Mouse (Mus musculus) kidney, adult 2 months (tissue): ENCODE data around the gene Crybb1. TPM values are rescaled to one million over a fixed set of nuclear protein-coding genes. Genes with fewer than 3 reads are reported as not detected.

Experiments
- DNase-seq: peaks from one replicate; pipeline ENCODE4 v3.0.0; 2021
- H3K27ac ChIP-seq: fragments of 200-500 bp; 2 replicates; pipeline ENCODE4 v1.5.1; 2012; ENCODE audit warnings: low read depth, low read length, control low read depth, inconsistent platforms; ENCODE audit not compliant: insufficient read depth
- H3K27me3 ChIP-seq: fragments of 200-500 bp; replicated peaks from 2 replicates; pipeline ENCODE4 v1.6.1; 2012; ENCODE audit warnings: mild to moderate bottlenecking, moderate library complexity, low read length, inconsistent platforms; ENCODE audit not compliant: control insufficient read depth, insufficient read depth
- H3K36me3 ChIP-seq: fragments of 200-500 bp; 2 replicates; pipeline ENCODE4 v1.6.1; 2012; ENCODE audit warnings: mild to moderate bottlenecking, moderate library complexity, low read length, inconsistent platforms; ENCODE audit not compliant: control insufficient read depth, insufficient read depth
- H3K4me1 ChIP-seq: fragments of 200-500 bp; 2 replicates; pipeline ENCODE4 v1.6.1; 2011; ENCODE audit warnings: low read length; ENCODE audit not compliant: control insufficient read depth, insufficient read depth
- H3K4me3 ChIP-seq: fragments of 200-500 bp; 2 replicates; pipeline ENCODE4 v1.5.1; 2011; ENCODE audit warnings: mild to moderate bottlenecking, low read depth, low read length, control low read depth; ENCODE audit not compliant: insufficient read depth
- CTCF ChIP-seq: fragments of 200-500 bp; conservative IDR thresholded peaks from 2 replicates; pipeline ENCODE4 v1.5.1; 2011; ENCODE audit warnings: low read depth, mild to moderate bottlenecking, control low read depth, low read length, moderate library complexity, mixed read lengths; ENCODE audit not compliant: insufficient read depth, insufficient read length
- POLR2A ChIP-seq: fragments of 200-500 bp; IDR thresholded peaks from one replicate; pipeline ENCODE4 v1.6.1; 2011; ENCODE audit warnings: low read depth, low read length, control low read depth
- WGBS: fragments of 180-500 bp; shearing (Covaris S2); methylation state at CpG from one replicate; pipeline ENCODE4 v1.1.7; 2018; 5-methylcytosine and 5-hydroxymethylcytosine counted together
- polyA plus RNA-seq: library from polyadenylated mRNA; depleted of rRNA; stranded (reverse); fragments of >200 nt; gene quantifications from 2 replicates; pipeline ENCODE4 v1.2.3, GENCODE M21; 2012

Crybb1 gene
- polyA plus RNA-seq, 1 experiment: 0.14 TPM

DNA sequence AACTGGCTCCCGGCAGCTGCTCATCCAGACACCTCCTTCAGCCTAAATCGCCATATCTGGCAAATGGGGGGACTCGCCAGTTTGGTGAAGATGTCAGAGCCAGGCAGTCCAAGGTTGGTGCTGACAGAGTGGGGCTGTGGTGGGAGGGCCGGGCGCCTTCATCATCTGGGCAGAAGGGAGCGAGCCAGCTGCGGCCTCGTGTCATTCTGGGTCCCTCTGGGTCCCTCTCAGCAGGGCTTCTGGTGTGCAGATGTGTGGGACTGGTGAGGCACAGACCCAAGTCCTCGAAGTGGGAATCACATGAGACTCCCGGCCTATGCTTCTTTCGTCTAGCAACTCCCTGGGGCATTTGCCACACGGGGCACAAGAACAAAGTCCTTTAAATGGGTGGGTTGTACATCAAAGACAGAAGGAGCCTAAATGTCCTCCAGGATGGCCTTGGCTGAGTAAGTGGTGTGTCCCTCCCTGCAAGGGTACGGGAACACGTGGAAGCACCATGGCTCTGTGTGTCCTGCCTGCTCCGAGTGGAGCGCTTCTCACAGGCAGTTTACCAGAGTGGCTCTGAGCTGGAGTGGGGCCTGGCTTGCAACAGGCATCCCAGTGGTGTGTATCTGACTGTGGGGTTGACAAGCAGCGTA is 36.8 kb downstream of the Crybb1 start:
- DNase-seq: no peak
- no peak overlapping the region for H3K27ac ChIP-seq
- H3K4me1 ChIP-seq: peaks cover 23% of the 10 kb centered on the region

DNA sequence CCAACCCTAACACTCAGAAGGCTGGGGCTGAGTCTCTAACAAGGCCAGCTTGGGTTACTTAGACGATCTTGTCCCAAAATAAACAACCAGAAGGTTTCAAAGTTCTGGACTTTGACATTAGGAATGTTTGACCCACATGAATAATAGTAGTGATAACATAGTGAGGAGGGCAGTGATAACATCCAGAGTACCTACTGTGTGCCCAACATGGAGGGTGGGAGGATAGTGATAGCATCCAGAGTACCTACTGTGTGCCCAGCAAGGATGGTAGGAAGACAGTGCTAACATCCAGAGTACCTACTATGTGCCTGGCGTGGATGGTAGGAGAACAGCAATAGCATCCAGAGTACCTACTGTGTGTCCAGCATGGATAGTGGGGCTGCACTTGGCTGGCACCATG is 38.2 kb downstream of the Crybb1 start:
- TF ChIP-seq CTCF: no peak
- TF ChIP-seq POLR2A: no peak
- 60% methylated on average over 2 of the region's 2 CpGs for WGBS
- no peak overlapping the region for H3K27ac ChIP-seq

More for the DNA sequence above, 36.8 kb downstream of the Crybb1 start:
- TF ChIP-seq CTCF (no peak), POLR2A (no peak)
- H3K36me3 ChIP-seq: no peaks in the 10 kb centered on the region
- no peak overlapping the region for H3K4me3 ChIP-seq
- H3K27me3 ChIP-seq: no peaks in the 10 kb centered on the region
- 64% methylated on average over 17 of the region's 17 CpGs for WGBS

DNA sequence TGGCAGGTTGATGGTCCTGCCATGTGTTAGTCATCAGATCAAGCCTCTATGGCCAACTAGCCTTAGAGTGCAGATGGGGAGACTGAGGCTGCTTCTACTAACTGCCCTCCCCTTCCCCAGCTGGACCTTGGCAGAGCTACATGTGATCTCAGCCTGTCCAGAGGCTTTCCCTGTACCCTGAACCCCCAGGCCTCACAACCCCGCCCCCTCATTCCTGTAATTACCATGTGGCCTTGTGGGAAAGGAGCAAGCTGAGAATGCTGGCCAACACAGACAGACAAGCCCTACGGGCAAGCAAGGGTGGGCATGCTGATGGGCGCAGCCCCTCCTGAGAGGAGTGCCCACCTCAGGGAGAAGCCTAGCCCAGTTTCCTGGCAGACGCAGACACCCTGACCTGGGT is 39.1 kb downstream of the Crybb1 start:
- Histone ChIP-seq H3K27ac (no peak overlapping the region), H3K4me3 (no peak overlapping the region), H3K4me1 (peaks cover 24% of the 10 kb centered on the region), H3K27me3 (no peaks in the 10 kb centered on the region), H3K36me3 (no peaks in the 10 kb centered on the region)
- 72% methylated on average over 4 of the region's 4 CpGs for WGBS
- TF ChIP-seq CTCF: no peak
- no peak for TF ChIP-seq POLR2A
- no peak for DNase-seq

More for the DNA sequence above, 38.2 kb downstream of the Crybb1 start:
- DNase-seq: no peak
- no peaks in the 10 kb centered on the region for H3K27me3 ChIP-seq
- no peaks in the 10 kb centered on the region for H3K36me3 ChIP-seq
- no peak overlapping the region for H3K4me3 ChIP-seq
- H3K4me1 ChIP-seq: peaks cover 24% of the 10 kb centered on the region

DNA sequence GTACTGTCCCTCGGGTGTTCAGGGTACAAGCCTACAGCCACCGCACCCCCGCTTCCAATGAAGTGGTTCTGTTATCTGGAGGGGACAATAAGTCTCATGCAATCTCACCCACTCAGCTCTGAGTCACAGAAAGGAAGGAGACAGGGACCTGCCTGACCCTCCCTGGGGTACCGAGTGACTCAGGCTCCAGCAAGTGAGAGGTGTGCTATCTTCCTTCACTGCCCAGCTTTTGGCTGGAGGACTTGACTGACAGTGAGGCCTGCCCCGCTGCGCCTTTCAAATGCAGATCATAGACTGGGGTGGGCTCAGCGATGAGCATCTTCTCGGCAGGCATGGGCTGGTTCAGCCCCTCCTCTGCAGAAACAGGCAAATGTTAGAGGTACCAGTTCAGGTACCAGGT is 39.5 kb downstream of the Crybb1 start:
- TF ChIP-seq CTCF (no peak), POLR2A (no peak)
- peaks cover 24% of the 10 kb centered on the region for H3K4me1 ChIP-seq
- no peak for DNase-seq

DNA sequence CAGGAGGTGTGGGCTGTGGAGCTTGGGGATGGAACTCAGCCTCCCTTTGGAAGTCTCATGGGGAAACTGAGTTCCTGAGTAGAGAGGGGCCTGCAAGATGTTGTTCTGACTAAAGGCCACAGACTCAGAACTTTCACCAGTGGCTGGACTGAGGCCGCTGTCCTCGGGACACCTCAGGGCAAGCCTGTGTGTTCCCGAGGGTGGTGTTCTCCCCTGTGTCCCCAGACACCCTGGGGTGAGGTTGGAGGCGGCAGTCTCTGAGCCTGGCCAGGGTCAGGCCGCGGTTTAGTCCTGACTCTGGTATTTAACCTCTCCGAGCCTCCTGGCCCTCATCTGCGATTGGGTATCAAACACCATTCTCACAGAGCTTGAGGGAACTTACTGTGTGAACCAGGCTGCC is 39.9 kb downstream of the Crybb1 start:
- Histone ChIP-seq H3K36me3 (no peaks in the 10 kb centered on the region), H3K27me3 (no peaks in the 10 kb centered on the region), H3K4me1 (peaks cover 24% of the 10 kb centered on the region), H3K27ac (no peak overlapping the region), H3K4me3 (no peak overlapping the region)
- no peak for DNase-seq
- TF ChIP-seq POLR2A (no peak), CTCF (no peak)
- WGBS: 65% methylated on average over 8 of the region's 8 CpGs

More for the DNA sequence above, 39.5 kb downstream of the Crybb1 start:
- 76% methylated on average over 8 of the region's 8 CpGs for WGBS
- no peaks in the 10 kb centered on the region for H3K27me3 ChIP-seq
- H3K27ac ChIP-seq: no peak overlapping the region
- H3K4me3 ChIP-seq: no peak overlapping the region
- no peaks in the 10 kb centered on the region for H3K36me3 ChIP-seq

DNA sequence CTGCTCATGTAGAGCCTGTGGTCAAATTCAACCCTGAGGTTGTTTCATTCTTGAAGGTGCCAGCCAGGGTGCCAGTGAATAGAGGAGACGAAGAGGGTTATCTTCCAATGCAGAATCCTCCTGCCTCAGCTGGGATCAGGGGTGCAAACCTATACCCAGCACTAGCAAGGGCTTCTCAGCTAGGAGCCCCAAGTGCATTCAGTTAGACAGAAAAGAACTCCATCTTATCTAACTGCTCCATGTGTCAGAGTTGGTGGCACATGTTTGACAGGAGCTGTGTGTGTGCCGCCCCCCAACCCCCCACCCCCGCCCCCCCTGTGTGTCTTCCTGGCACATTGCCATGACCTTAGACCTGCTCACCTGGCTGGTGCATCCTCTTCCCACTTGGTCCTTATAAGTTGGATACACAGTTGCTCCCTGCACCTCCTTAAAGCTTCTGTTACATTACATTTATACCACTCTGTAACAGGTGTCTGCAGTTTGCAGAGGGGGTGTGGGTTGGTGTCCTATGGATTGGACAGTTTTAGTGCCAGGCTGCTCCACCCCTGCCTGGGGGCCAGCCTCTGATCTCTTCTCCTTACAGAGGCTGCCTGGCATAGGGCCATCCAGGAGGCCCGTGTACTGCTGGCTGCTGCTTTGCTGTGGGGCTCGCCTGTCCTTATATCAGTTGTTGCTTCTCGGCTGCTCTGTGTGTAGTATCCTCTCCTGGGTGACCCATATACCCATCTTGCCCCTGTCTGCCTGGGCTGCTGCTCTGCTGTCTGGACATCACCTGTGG is 41.0 kb downstream of the Crybb1 start:
- Histone ChIP-seq H3K27me3 (no peaks in the 10 kb centered on the region), H3K4me3 (no peak overlapping the region), H3K27ac (no peak overlapping the region), H3K36me3 (no peaks in the 10 kb centered on the region), H3K4me1 (peaks cover 24% of the 10 kb centered on the region)
- DNase-seq: no peak
- TF ChIP-seq CTCF: no peak
- TF ChIP-seq POLR2A: no peak
- 60% methylated on average over 6 of the region's 6 CpGs for WGBS

DNA sequence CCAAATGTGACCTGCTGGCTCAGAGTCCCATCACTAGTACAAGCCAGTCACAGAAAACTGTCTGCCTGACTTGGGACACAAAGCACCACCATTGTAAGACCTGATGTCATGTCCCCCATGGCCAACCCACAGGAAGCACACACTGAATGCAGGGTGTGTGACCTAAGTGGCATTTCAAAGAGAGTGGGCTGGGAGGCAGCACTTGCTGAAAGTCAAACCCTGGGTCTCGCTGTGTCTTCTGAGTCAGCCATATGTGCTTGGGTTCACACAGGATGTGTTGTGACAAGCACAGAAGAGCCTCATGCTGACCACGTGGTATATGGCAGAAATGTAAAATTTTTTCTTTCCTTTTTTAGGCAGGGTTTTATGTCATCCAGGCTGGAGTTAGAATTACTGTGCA is 41.6 kb downstream of the Crybb1 start:
- no peaks in the 10 kb centered on the region for H3K36me3 ChIP-seq
- no peak overlapping the region for H3K27ac ChIP-seq
- 63% methylated on average over 2 of the region's 2 CpGs for WGBS
- peaks cover 20% of the 10 kb centered on the region for H3K4me1 ChIP-seq
- DNase-seq: no peak
- TF ChIP-seq POLR2A (no peak), CTCF (no peak)
- H3K27me3 ChIP-seq: no peaks in the 10 kb centered on the region
- H3K4me3 ChIP-seq: no peak overlapping the region
